14 mouse cellular contexts compared by ENCODE assay signal in genomic region chr7:130922981-130923731, GRCm38 (mm10). TPM values are rescaled to one million over a fixed set of nuclear protein-coding genes. Genes with fewer than 3 reads are reported as not detected.
DNase-seq lines count a peak whose midpoint lies in the region; ATAC-seq and TF ChIP-seq lines count a peak whose summit lies in the region.
"Had no signal": no experiment of that assay in that cellular context is flagged by ENCODE, and none has a peak within 500 bp of the region (broad histone marks: within the 10 kb centered on the region; RNA-seq: fewer than 3 reads in every experiment).

No protein-coding gene starts in this region.

- no peak overlapping the region for H3K9ac ChIP-seq in heart, adult 2 months (ENCODE audit: low read depth, low read length)
- H3K9ac ChIP-seq in heart, embryonic 12.5 days, result no peak overlapping the region
- no peak overlapping the region for H3K9ac ChIP-seq in midbrain, postnatal 0 days (replicated peaks; ENCODE audit: low read length, poor library complexity, severe bottlenecking)
- H3K9ac ChIP-seq in midbrain, embryonic 15.5 days, result no peak overlapping the region
- H3K9ac ChIP-seq in intestine, embryonic 16.5 days (ENCODE audit: low read depth, low read length), result no peak overlapping the region
- H3K9ac ChIP-seq: embryonic facial prominence, embryonic 15.5 days; intestine, embryonic 15.5 days; neural tube, embryonic 15.5 days had no signal

- H3K9me3 ChIP-seq in heart, embryonic 12.5 days (replicated peaks), result no peaks in the 10 kb centered on the region
- no peaks in the 10 kb centered on the region for H3K9me3 ChIP-seq in midbrain, postnatal 0 days (ENCODE audit: low read length)
- H3K9me3 ChIP-seq in midbrain, embryonic 15.5 days, result no peaks in the 10 kb centered on the region
- H3K9me3 ChIP-seq in intestine, embryonic 16.5 days (ENCODE audit: control insufficient read depth, low read length), result no peaks in the 10 kb centered on the region
- H3K9me3 ChIP-seq: embryonic facial prominence, embryonic 15.5 days; intestine, embryonic 15.5 days; midbrain, embryonic 10.5 days; neural tube, embryonic 15.5 days had no signal

- H3K27me3 ChIP-seq in heart, adult 2 months (ENCODE audit: control insufficient read depth, insufficient read depth, low read length), result no peaks in the 10 kb centered on the region
- H3K27me3 ChIP-seq in heart, embryonic 12.5 days (replicated peaks), result no peaks in the 10 kb centered on the region
- no peaks in the 10 kb centered on the region for H3K27me3 ChIP-seq in midbrain, postnatal 0 days (ENCODE audit: insufficient read depth, low read length)
- no peaks in the 10 kb centered on the region for H3K27me3 ChIP-seq in midbrain, embryonic 15.5 days (replicated peaks)
- H3K27me3 ChIP-seq in myocyte (ENCODE audit: control insufficient read depth, insufficient read depth, insufficient read length), result no peaks in the 10 kb centered on the region
- H3K27me3 ChIP-seq in intestine, embryonic 16.5 days (replicated peaks; ENCODE audit: control insufficient read depth, insufficient read depth, low read length), result no peaks in the 10 kb centered on the region
- H3K27me3 ChIP-seq: embryonic facial prominence, embryonic 15.5 days; intestine, embryonic 15.5 days; neural tube, embryonic 15.5 days had no signal

- H3ac ChIP-seq in myocyte (ENCODE audit: control insufficient read depth, insufficient read length), result no peak overlapping the region

- DNase-seq in heart, adult 2 months, result peak; percentile 49 to 52
- peak; percentile 71 for DNase-seq in midbrain, postnatal 0 days (ENCODE audit: low spot score)
- DNase-seq in cerebellum, postnatal 10 days, result peak; percentile 81 to 85
- no peak for DNase-seq in lung, postnatal 14 days
- DNase-seq: lung, adult 2 months; spleen, adult 18-20 months had no signal

- no peak for TF ChIP-seq EP300 in heart, adult 2 months (IDR thresholded peaks at IDR 0.05; ENCODE audit: insufficient read depth, low read depth, low read length)

- H3K79me2 ChIP-seq in heart, adult 2 months (replicated peaks; ENCODE audit: control insufficient read depth, insufficient read depth, low read length), result no peaks in the 10 kb centered on the region
- H3K79me2 ChIP-seq in myocyte (ENCODE audit: control insufficient read depth, insufficient read depth), result no peaks in the 10 kb centered on the region

- WGBS in heart, adult 2 months, result 45% methylated on average over 13 of the region's 13 CpGs
- 71% methylated on average over 13 of the region's 13 CpGs for WGBS in heart, embryonic 12.5 days
- WGBS in midbrain, postnatal 0 days, result 67% methylated on average over 13 of the region's 13 CpGs
- WGBS in midbrain, embryonic 15.5 days, result 64% methylated on average over 13 of the region's 13 CpGs
- 72% methylated on average over 13 of the region's 13 CpGs for WGBS in intestine, embryonic 16.5 days

- H3K4me1 ChIP-seq in heart, adult 2 months (ENCODE audit: control insufficient read depth, insufficient read depth, low read length), result peaks cover 5% of the 10 kb centered on the region; the same call in 1 of the 2 replicates
- peaks cover 6% of the 10 kb centered on the region for H3K4me1 ChIP-seq in heart, embryonic 12.5 days (replicated peaks)
- no peaks in the 10 kb centered on the region for H3K4me1 ChIP-seq in midbrain, postnatal 0 days (ENCODE audit: insufficient read depth, low read length)
- H3K4me1 ChIP-seq in midbrain, embryonic 15.5 days, result no peaks in the 10 kb centered on the region
- H3K4me1 ChIP-seq in intestine, embryonic 16.5 days (ENCODE audit: control insufficient read depth, insufficient read depth, low read length), result no peaks in the 10 kb centered on the region
- H3K4me1 ChIP-seq: embryonic facial prominence, embryonic 15.5 days; intestine, embryonic 15.5 days; midbrain, embryonic 10.5 days; neural tube, embryonic 15.5 days had no signal

- TF ChIP-seq CTCF in heart, adult 2 months (IDR thresholded peaks at IDR 0.05), result no peak
- no peak for TF ChIP-seq CTCF in midbrain, postnatal 0 days (IDR thresholded peaks at IDR 0.05)

- no peak for ATAC-seq in heart, embryonic 12.5 days (ENCODE audit: insufficient number of reproducible peaks, low FRiP score)
- no peak for ATAC-seq in midbrain, postnatal 0 days (ENCODE audit: low FRiP score)
- no peak for ATAC-seq in midbrain, embryonic 15.5 days (replicated peaks)
- no peak for ATAC-seq in intestine, embryonic 16.5 days
- ATAC-seq: intestine, embryonic 15.5 days had no signal

- H3K27ac ChIP-seq in heart, adult 2 months, result peak overlapping the region; percentile 53
- H3K27ac ChIP-seq in heart, embryonic 12.5 days (ENCODE audit: poor library complexity, severe bottlenecking), result no peak overlapping the region
- no peak overlapping the region for H3K27ac ChIP-seq in midbrain, postnatal 0 days (ENCODE audit: low read depth, low read length)
- H3K27ac ChIP-seq in midbrain, embryonic 15.5 days, result no peak overlapping the region
- H3K27ac ChIP-seq in intestine, embryonic 16.5 days (ENCODE audit: low read length), result no peak overlapping the region
- H3K27ac ChIP-seq: embryonic facial prominence, embryonic 15.5 days; intestine, embryonic 15.5 days; midbrain, embryonic 10.5 days; neural tube, embryonic 15.5 days had no signal

- no peaks in the 10 kb centered on the region for H3K36me3 ChIP-seq in heart, adult 2 months (ENCODE audit: control insufficient read depth, insufficient read depth, low read length)
- no peaks in the 10 kb centered on the region for H3K36me3 ChIP-seq in heart, embryonic 12.5 days
- H3K36me3 ChIP-seq in midbrain, postnatal 0 days (ENCODE audit: insufficient read depth, low read length), result no peaks in the 10 kb centered on the region
- no peaks in the 10 kb centered on the region for H3K36me3 ChIP-seq in midbrain, embryonic 15.5 days (replicated peaks)
- H3K36me3 ChIP-seq in myocyte (ENCODE audit: control insufficient read depth, insufficient read depth), result no peaks in the 10 kb centered on the region
- no peaks in the 10 kb centered on the region for H3K36me3 ChIP-seq in intestine, embryonic 16.5 days (ENCODE audit: control insufficient read depth, insufficient read depth, low read length)
- H3K36me3 ChIP-seq: embryonic facial prominence, embryonic 15.5 days; intestine, embryonic 15.5 days; midbrain, embryonic 10.5 days; neural tube, embryonic 15.5 days had no signal

- H3K4me2 ChIP-seq in heart, embryonic 12.5 days, result no peak overlapping the region
- no peak overlapping the region for H3K4me2 ChIP-seq in midbrain, postnatal 0 days (ENCODE audit: low read depth, low read length, poor library complexity, severe bottlenecking)
- no peak overlapping the region for H3K4me2 ChIP-seq in midbrain, embryonic 15.5 days
- H3K4me2 ChIP-seq in myocyte (ENCODE audit: low read depth), result peak overlapping the region; percentile 50
- H3K4me2 ChIP-seq in intestine, embryonic 16.5 days (ENCODE audit: low read depth, low read length), result no peak overlapping the region
- H3K4me2 ChIP-seq: embryonic facial prominence, embryonic 15.5 days; intestine, embryonic 15.5 days; neural tube, embryonic 15.5 days had no signal

- intact Hi-C loops in heart, adult 2 months (cut with DNase I), result no loop called here

- TF ChIP-seq POLR2A in heart, adult 2 months (IDR thresholded peaks at IDR 0.05; ENCODE audit: insufficient read depth, low read depth, low read length), result no peak
- TF ChIP-seq POLR2A in myocyte (IDR thresholded peaks at IDR 0.05; ENCODE audit: insufficient read length, low read depth), result no peak

- H3K4me3 ChIP-seq in heart, adult 2 months, result no peak overlapping the region
- no peak overlapping the region for H3K4me3 ChIP-seq in heart, embryonic 12.5 days
- no peak overlapping the region for H3K4me3 ChIP-seq in midbrain, postnatal 0 days (ENCODE audit: low read depth, low read length)
- no peak overlapping the region for H3K4me3 ChIP-seq in midbrain, embryonic 15.5 days
- no peak overlapping the region for H3K4me3 ChIP-seq in myocyte
- no peak overlapping the region for H3K4me3 ChIP-seq in intestine, embryonic 16.5 days (ENCODE audit: low read length)
- H3K4me3 ChIP-seq: embryonic facial prominence, embryonic 15.5 days; intestine, embryonic 15.5 days; midbrain, embryonic 10.5 days; neural tube, embryonic 15.5 days had no signal

TF ChIP-seq in myocyte, 11 proteins besides CTCF, POLR2A, EP300 and RAD21:
- TF ChIP-seq MYOD1 (IDR thresholded peaks at IDR 0.05; ENCODE audit: control insufficient read depth in 1 of 3, insufficient read length in 2 of 3, low read depth in 2 of 3), result peak; percentile 13 to 74 (median 30)
- no peak for TF ChIP-seq E2F4 (IDR thresholded peaks at IDR 0.05; ENCODE audit: insufficient read depth)

RNA-seq across cellular contexts. Expression of gene Htra1, which starts 12.8 kb away (rescaled TPM):
- 100 to 1,000 TPM; 102 to 117 TPM for total RNA-seq in heart, adult 2 months (2021)
- polyA plus RNA-seq in heart, adult 2 months (2012; rRNA removed), result 85.7 and 91.1 TPM in 2 replicates
- 72.8 and 75.2 TPM in 2 replicates for polyA plus RNA-seq in heart, embryonic 12.5 days (2016; fragmentation: Nextera tagmentation; extraction: Ambion mirVana)
- total RNA-seq in midbrain, postnatal 0 days (2014; rRNA removed), result 23.5 and 31.8 TPM in 2 replicates
- polyA plus RNA-seq in midbrain, postnatal 0 days (2015; fragmentation: Nextera tagmentation; extraction: Ambion mirVana), result 32.9 and 33.3 TPM in 2 replicates
- polyA plus RNA-seq in midbrain, embryonic 15.5 days (2015; fragmentation: Nextera tagmentation; extraction: Ambion mirVana), result 15.4 and 18.7 TPM in 2 replicates
- polyA plus RNA-seq in myocyte (2012; fragmentation: generic; extraction: Trizol), result 176 TPM
- 15.8 and 15.9 TPM in 2 replicates for polyA plus RNA-seq in intestine, embryonic 16.5 days (2015; fragmentation: Nextera tagmentation; extraction: Ambion mirVana)

RNA-seq across cellular contexts. Expression of gene Plekha1, which starts 57.6 kb away (rescaled TPM):
- 10 to 100 TPM; 40.0 to 41.3 TPM for total RNA-seq in heart, adult 2 months (2021)
- polyA plus RNA-seq in heart, adult 2 months (2012; rRNA removed), result 33.3 and 48.8 TPM in 2 replicates
- polyA plus RNA-seq in heart, embryonic 12.5 days (2016; fragmentation: Nextera tagmentation; extraction: Ambion mirVana), result 54.6 and 56.2 TPM in 2 replicates
- 94.4 and 106 TPM in 2 replicates for total RNA-seq in midbrain, postnatal 0 days (2014; rRNA removed)
- polyA plus RNA-seq in midbrain, postnatal 0 days (2015; fragmentation: Nextera tagmentation; extraction: Ambion mirVana), result 46.8 and 51.7 TPM in 2 replicates
- 63.7 and 72.9 TPM in 2 replicates for polyA plus RNA-seq in midbrain, embryonic 15.5 days (2015; fragmentation: Nextera tagmentation; extraction: Ambion mirVana)
- 13.4 TPM for polyA plus RNA-seq in myocyte (2012; fragmentation: generic; extraction: Trizol)
- 36.6 and 39.0 TPM in 2 replicates for polyA plus RNA-seq in intestine, embryonic 16.5 days (2015; fragmentation: Nextera tagmentation; extraction: Ambion mirVana)
